Comparison of ENCODE assay signal across 17 mouse cellular contexts in genomic region chr11:20644872-20645271, GRCm38 (mm10).
A peak's percentile ranks its signal among the peaks of the same experiment; 100 is the strongest.
DNase-seq lines count a peak whose midpoint lies in the region; ATAC-seq lines count a peak whose summit lies in the region.
"Had no signal": no experiment of that assay in that cellular context is flagged by ENCODE, and none has a peak within 500 bp of the region (broad histone marks: within the 10 kb centered on the region; RNA-seq: fewer than 3 reads in every experiment).

No protein-coding gene starts in this region.

- peak; percentile 2 for DNase-seq in hindbrain, embryonic 10.5 days (ENCODE audit: low spot score)
- DNase-seq in midbrain, embryonic 10.5 days (ENCODE audit: low spot score) = no peak
- no peak for DNase-seq in embryonic facial prominence, embryonic 10.5 days (ENCODE audit: low spot score)
- DNase-seq: adrenal gland, postnatal 14 days; cerebellum, adult 2 months; heart, postnatal 10 days; left cerebral cortex, postnatal 4 days; lung, adult 2 months; right cerebral cortex, postnatal 25 days had no signal

- 0 out of 2 replicates have a peak overlapping the region, but pooled peaks have one; percentile 31 for H3K27ac ChIP-seq in forebrain, embryonic 12.5 days
- no peak overlapping the region for H3K27ac ChIP-seq in forebrain, embryonic 16.5 days (ENCODE audit: low read length)
- 0 out of 2 replicates have a peak overlapping the region, but pooled peaks have one; percentile 0 for H3K27ac ChIP-seq in hindbrain, embryonic 10.5 days
- no peak overlapping the region for H3K27ac ChIP-seq in hindbrain, embryonic 12.5 days
- peak overlapping the region; percentile 35 for H3K27ac ChIP-seq in midbrain, embryonic 10.5 days (replicated peaks)
- no peak overlapping the region for H3K27ac ChIP-seq in midbrain, embryonic 15.5 days
- peak overlapping the region; percentile 68; the same call in 1 of the 2 replicates for H3K27ac ChIP-seq in embryonic facial prominence, embryonic 10.5 days (replicated peaks)
- H3K27ac ChIP-seq: embryonic facial prominence, embryonic 13.5 days; layer of hippocampus, adult 2 months; neural tube, embryonic 13.5 days had no signal

- ATAC-seq in forebrain, embryonic 12.5 days (ENCODE audit: low FRiP score) = no peak
- ATAC-seq in forebrain, embryonic 16.5 days = no peak
- no peak for ATAC-seq in hindbrain, embryonic 12.5 days (ENCODE audit: low FRiP score)
- no peak for ATAC-seq in midbrain, embryonic 15.5 days (replicated peaks)

- H3K9ac ChIP-seq in forebrain, embryonic 12.5 days = no peak overlapping the region
- H3K9ac ChIP-seq in forebrain, embryonic 16.5 days (replicated peaks; ENCODE audit: low read depth, low read length) = no peak overlapping the region
- H3K9ac ChIP-seq in hindbrain, embryonic 12.5 days = no peak overlapping the region
- H3K9ac ChIP-seq in midbrain, embryonic 15.5 days = no peak overlapping the region
- H3K9ac ChIP-seq: embryonic facial prominence, embryonic 13.5 days; neural tube, embryonic 13.5 days had no signal

- H3K36me3 ChIP-seq in forebrain, embryonic 12.5 days (replicated peaks) = peaks cover 9% of the 10 kb centered on the region
- H3K36me3 ChIP-seq in forebrain, embryonic 16.5 days (ENCODE audit: control insufficient read depth, insufficient read depth) = no peaks in the 10 kb centered on the region
- peaks cover 8% of the 10 kb centered on the region for H3K36me3 ChIP-seq in hindbrain, embryonic 10.5 days
- H3K36me3 ChIP-seq in hindbrain, embryonic 12.5 days = 0 out of 2 replicates have a peak, but pooled peaks cover 4% of the 10 kb centered on the region
- peaks cover 10% of the 10 kb centered on the region for H3K36me3 ChIP-seq in midbrain, embryonic 10.5 days
- H3K36me3 ChIP-seq in midbrain, embryonic 15.5 days (replicated peaks) = no peaks in the 10 kb centered on the region
- H3K36me3 ChIP-seq in embryonic facial prominence, embryonic 10.5 days (replicated peaks) = peaks cover 13% of the 10 kb centered on the region

- H3K4me2 ChIP-seq in forebrain, embryonic 12.5 days = no peak overlapping the region
- no peak overlapping the region for H3K4me2 ChIP-seq in forebrain, embryonic 16.5 days (ENCODE audit: low read length)
- H3K4me2 ChIP-seq in hindbrain, embryonic 12.5 days (replicated peaks) = no peak overlapping the region
- no peak overlapping the region for H3K4me2 ChIP-seq in midbrain, embryonic 15.5 days
- H3K4me2 ChIP-seq: embryonic facial prominence, embryonic 13.5 days; liver, embryonic 11.5 days; neural tube, embryonic 13.5 days had no signal

- H3K27me3 ChIP-seq in forebrain, embryonic 12.5 days = no peaks in the 10 kb centered on the region
- no peaks in the 10 kb centered on the region for H3K27me3 ChIP-seq in forebrain, embryonic 16.5 days (replicated peaks; ENCODE audit: control insufficient read depth, insufficient read depth, low read length)
- no peaks in the 10 kb centered on the region for H3K27me3 ChIP-seq in hindbrain, embryonic 10.5 days (ENCODE audit: insufficient read depth, poor library complexity, severe bottlenecking)
- H3K27me3 ChIP-seq in hindbrain, embryonic 12.5 days = no peaks in the 10 kb centered on the region
- no peaks in the 10 kb centered on the region for H3K27me3 ChIP-seq in midbrain, embryonic 10.5 days (ENCODE audit: low read depth, poor library complexity, severe bottlenecking)
- no peaks in the 10 kb centered on the region for H3K27me3 ChIP-seq in midbrain, embryonic 15.5 days (replicated peaks)
- H3K27me3 ChIP-seq in embryonic facial prominence, embryonic 10.5 days (replicated peaks; ENCODE audit: low read depth, poor library complexity, severe bottlenecking) = no peaks in the 10 kb centered on the region
- H3K27me3 ChIP-seq: embryonic facial prominence, embryonic 13.5 days; neural tube, embryonic 13.5 days had no signal

- H3K9me3 ChIP-seq in forebrain, embryonic 12.5 days = no peaks in the 10 kb centered on the region
- H3K9me3 ChIP-seq in forebrain, embryonic 16.5 days (ENCODE audit: control insufficient read depth, low read length) = no peaks in the 10 kb centered on the region
- H3K9me3 ChIP-seq in hindbrain, embryonic 10.5 days = no peaks in the 10 kb centered on the region
- no peaks in the 10 kb centered on the region for H3K9me3 ChIP-seq in hindbrain, embryonic 12.5 days (replicated peaks)
- H3K9me3 ChIP-seq in midbrain, embryonic 10.5 days (replicated peaks) = no peaks in the 10 kb centered on the region
- H3K9me3 ChIP-seq in midbrain, embryonic 15.5 days = no peaks in the 10 kb centered on the region
- H3K9me3 ChIP-seq in embryonic facial prominence, embryonic 10.5 days = no peaks in the 10 kb centered on the region
- H3K9me3 ChIP-seq: embryonic facial prominence, embryonic 13.5 days; neural tube, embryonic 13.5 days had no signal

- peaks cover 76% of the 10 kb centered on the region for H3K4me1 ChIP-seq in forebrain, embryonic 12.5 days
- H3K4me1 ChIP-seq in forebrain, embryonic 16.5 days (replicated peaks; ENCODE audit: control insufficient read depth, insufficient read depth, low read length) = peaks cover 32% of the 10 kb centered on the region
- H3K4me1 ChIP-seq in hindbrain, embryonic 10.5 days (replicated peaks) = peaks cover 82% of the 10 kb centered on the region
- H3K4me1 ChIP-seq in hindbrain, embryonic 12.5 days = peaks cover 58% of the 10 kb centered on the region
- peaks cover 95% of the 10 kb centered on the region for H3K4me1 ChIP-seq in midbrain, embryonic 10.5 days
- peaks cover 51% of the 10 kb centered on the region for H3K4me1 ChIP-seq in midbrain, embryonic 15.5 days
- H3K4me1 ChIP-seq in embryonic facial prominence, embryonic 10.5 days = peaks cover 89% of the 10 kb centered on the region

- 32% methylated on average over 6 of the region's 6 CpGs for WGBS in forebrain, embryonic 12.5 days
- 26% methylated on average over 6 of the region's 6 CpGs for WGBS in forebrain, embryonic 16.5 days
- WGBS in hindbrain, embryonic 10.5 days = 56% methylated on average over 6 of the region's 6 CpGs
- WGBS in hindbrain, embryonic 12.5 days = 51% methylated on average over 6 of the region's 6 CpGs
- WGBS in midbrain, embryonic 10.5 days = 48% methylated on average over 6 of the region's 6 CpGs
- 36% methylated on average over 6 of the region's 6 CpGs for WGBS in midbrain, embryonic 15.5 days
- 40% methylated on average over 6 of the region's 6 CpGs for WGBS in embryonic facial prominence, embryonic 10.5 days

- no peak overlapping the region for H3K4me3 ChIP-seq in forebrain, embryonic 12.5 days (replicated peaks)
- no peak overlapping the region for H3K4me3 ChIP-seq in forebrain, embryonic 16.5 days (replicated peaks; ENCODE audit: low read length)
- no peak overlapping the region for H3K4me3 ChIP-seq in hindbrain, embryonic 10.5 days
- no peak overlapping the region for H3K4me3 ChIP-seq in hindbrain, embryonic 12.5 days
- H3K4me3 ChIP-seq in midbrain, embryonic 10.5 days = no peak overlapping the region
- H3K4me3 ChIP-seq in midbrain, embryonic 15.5 days = no peak overlapping the region
- no peak overlapping the region for H3K4me3 ChIP-seq in embryonic facial prominence, embryonic 10.5 days
- H3K4me3 ChIP-seq: embryonic facial prominence, embryonic 13.5 days; layer of hippocampus, adult 2 months; neural tube, embryonic 13.5 days had no signal

Comparison
In these comparisons a context has a peak if more than half of its experiments do, and no peak if none do; other contexts are left out.
1. H3K27ac ChIP-seq: peak in forebrain, embryonic 12.5 days (single experiment), hindbrain, embryonic 10.5 days (single experiment), midbrain, embryonic 10.5 days (single experiment) and embryonic facial prominence, embryonic 10.5 days (single experiment); none in forebrain, embryonic 16.5 days (single experiment), hindbrain, embryonic 12.5 days (single experiment) and midbrain, embryonic 15.5 days (single experiment).